ENCODE assay signal across 8 mouse cellular contexts in genomic region chr11:57548618-57549550, GRCm38 (mm10). TPM values are rescaled to one million over a fixed set of nuclear protein-coding genes. Genes with fewer than 3 reads are reported as not detected.
DNase-seq lines count a peak whose midpoint lies in the region; ATAC-seq and TF ChIP-seq lines count a peak whose summit lies in the region.

No protein-coding gene starts in this region.

- no peak overlapping the region; the same call in 1 of the 2 replicates for H3K9ac ChIP-seq in hindbrain, embryonic 16.5 days (ENCODE audit: low read depth, low read length)

- H3K9me3 ChIP-seq in hindbrain, embryonic 16.5 days (ENCODE audit: control insufficient read depth, low read length): no peaks in the 10 kb centered on the region

- H3K27me3 ChIP-seq in Patski: no peaks in the 10 kb centered on the region
- no peaks in the 10 kb centered on the region for H3K27me3 ChIP-seq in hindbrain, embryonic 16.5 days (replicated peaks; ENCODE audit: control insufficient read depth, insufficient read depth, low read length)

- H3K4me2 ChIP-seq in hindbrain, embryonic 16.5 days (ENCODE audit: low read length): peak overlapping the region; percentile 45

- in situ Hi-C loops in Patski (cut with MboI; ENCODE audit: low pct_unique_long_range_greater_than_20kb): loop anchor here (5.0 kb wide), 2 partner anchors 223 to 383 kb away; no protein-coding TSS in a partner anchor

- H3K36me3 ChIP-seq in hindbrain, embryonic 16.5 days (ENCODE audit: control insufficient read depth, insufficient read depth, low read length): no peaks in the 10 kb centered on the region

- TF ChIP-seq CTCF in Patski (IDR thresholded peaks at IDR 0.05): peak; percentile 98

- POLR2A ChIA-PET in Patski (lab: Charles Lee): interaction anchor here (0.6 to 1.2 kb wide), 3 partner anchors 197 to 1485 kb away, joined by 3 to 6 read pairs (median 3); no protein-coding TSS in a partner anchor

- WGBS in hindbrain, embryonic 16.5 days: 24% methylated on average over 18 of the region's 18 CpGs

- H3K4me3 ChIP-seq in hindbrain, embryonic 16.5 days (ENCODE audit: low read length): no peak overlapping the region

- no peak overlapping the region for H3K27ac ChIP-seq in hindbrain, embryonic 16.5 days (ENCODE audit: low read depth, low read length)

- H3K4me1 ChIP-seq in hindbrain, embryonic 16.5 days (ENCODE audit: control insufficient read depth, insufficient read depth, low read depth, low read length): peaks cover 8% of the 10 kb centered on the region; the same call in 1 of the 2 replicates

- CTCF ChIA-PET in Patski (lab: Charles Lee): interaction anchor here (0.6 to 4.3 kb wide), 21 partner anchors 13 to 258 kb away, joined by 3 to 24 read pairs (median 5); no protein-coding TSS in a partner anchor

- no peak for DNase-seq in Patski (ENCODE audit: low read depth, low spot score)
- peak; percentile 74 to 79 for DNase-seq in cerebellum, postnatal 36 days
- DNase-seq in gastrocnemius, adult 18-20 months (ENCODE audit: low spot score): peak; percentile 72
- peak; percentile 51 for DNase-seq in left cerebral cortex, adult 11 months (ENCODE audit: low spot score)
- peak; percentile 75 to 85 for DNase-seq in lung, postnatal 4 days
- peak; percentile 57 for DNase-seq in right cerebral cortex, adult 18-20 months
- DNase-seq in urinary bladder, adult 2 months (ENCODE audit: low spot score): peak; percentile 69

- no peak for ATAC-seq in Patski
- ATAC-seq in hindbrain, embryonic 16.5 days: peak; percentile 74

RNA-seq across cellular contexts. Expression of gene Mfap3, which starts 30.4 kb away (rescaled TPM):
- polyA plus RNA-seq in Patski (2021): 24.1 TPM
- 1 to 10 TPM; 7.0 to 8.3 TPM for total RNA-seq in gastrocnemius, adult 18-20 months (2021)
- 55.8 and 61.4 TPM in 2 replicates for polyA plus RNA-seq in hindbrain, embryonic 16.5 days (2015; fragmentation: Nextera tagmentation; extraction: Ambion mirVana)
- polyA plus RNA-seq in urinary bladder, adult 2 months (2012; rRNA removed): 20.7 and 21.0 TPM in 2 replicates

RNA-seq across cellular contexts. Expression of gene Fam114a2, which starts 30.5 kb away (rescaled TPM):
- 56.3 TPM for polyA plus RNA-seq in Patski (2021)
- 10 to 100 TPM; 47.5 to 50.2 TPM for total RNA-seq in gastrocnemius, adult 18-20 months (2021)
- polyA plus RNA-seq in hindbrain, embryonic 16.5 days (2015; fragmentation: Nextera tagmentation; extraction: Ambion mirVana): 76.3 and 77.0 TPM in 2 replicates
- 51.1 and 58.6 TPM in 2 replicates for polyA plus RNA-seq in urinary bladder, adult 2 months (2012; rRNA removed)
